Comparison of ENCODE assay signal across 11 mouse cellular contexts in the genomic region with DNA sequence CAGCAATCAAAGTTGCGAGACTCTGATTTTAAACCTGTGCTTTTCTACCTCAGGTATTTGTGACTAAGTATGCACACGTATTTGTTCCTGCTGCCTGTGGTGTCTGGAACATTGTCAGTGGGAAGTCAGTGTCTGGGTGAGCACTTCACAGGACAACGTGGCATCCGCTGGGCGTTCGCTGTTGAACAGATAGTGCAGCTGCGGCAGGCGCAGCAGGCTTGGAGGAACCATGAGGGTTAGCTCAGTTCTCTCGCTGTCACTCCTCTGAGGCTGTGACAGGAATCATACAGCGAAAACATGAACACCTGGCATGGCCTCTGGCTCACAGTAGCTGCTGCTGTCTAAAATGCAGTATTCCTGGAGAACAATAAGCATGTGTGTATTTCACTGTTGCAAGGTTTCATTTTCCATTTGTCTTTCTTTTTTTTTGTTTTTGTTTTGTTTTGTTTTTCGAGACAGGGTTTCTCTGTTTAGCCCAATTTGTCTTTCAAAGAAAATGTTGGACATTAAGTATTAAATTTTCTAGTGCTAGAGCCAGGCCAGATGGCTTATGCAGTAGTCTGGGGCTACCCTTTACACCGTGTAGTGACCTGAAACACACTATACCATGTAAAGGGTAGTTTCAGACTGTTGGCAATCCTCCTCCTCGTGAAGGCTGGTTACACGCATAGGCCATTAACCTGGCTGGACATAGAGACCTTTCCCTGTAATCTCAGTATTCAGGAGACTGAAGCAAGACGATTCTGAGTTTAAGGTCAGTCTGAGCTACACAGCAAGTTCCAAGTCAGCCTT. TPM values are rescaled to one million over a fixed set of nuclear protein-coding genes. Genes with fewer than 3 reads are reported as not detected.
A peak's percentile ranks its signal among the peaks of the same experiment; 100 is the strongest.
DNase-seq lines count a peak whose midpoint lies in the region; ATAC-seq lines count a peak whose summit lies in the region.
"Had no signal": no experiment of that assay in that cellular context is flagged by ENCODE, and none has a peak within 500 bp of the region (broad histone marks: within the 10 kb centered on the region; RNA-seq: fewer than 3 reads in every experiment).

No protein-coding gene starts in this region.

- no peaks in the 10 kb centered on the region for H3K9me3 ChIP-seq in midbrain, embryonic 11.5 days (ENCODE audit: control insufficient read depth, low read length)
- no peaks in the 10 kb centered on the region for H3K9me3 ChIP-seq in midbrain, embryonic 16.5 days (replicated peaks; ENCODE audit: control insufficient read depth, low read length, poor library complexity, severe bottlenecking)
- no peaks in the 10 kb centered on the region for H3K9me3 ChIP-seq in hindbrain, embryonic 12.5 days (replicated peaks)

- H3K4me1 ChIP-seq in midbrain, embryonic 11.5 days (ENCODE audit: control insufficient read depth, insufficient read depth, low read length) = peaks cover 6% of the 10 kb centered on the region; the same call in 1 of the 2 replicates
- no peaks in the 10 kb centered on the region for H3K4me1 ChIP-seq in midbrain, embryonic 16.5 days (ENCODE audit: control insufficient read depth, insufficient read depth, low read length)
- peaks cover 14% of the 10 kb centered on the region for H3K4me1 ChIP-seq in hindbrain, embryonic 12.5 days

- no peak overlapping the region for H3K9ac ChIP-seq in midbrain, embryonic 11.5 days (ENCODE audit: low read length)
- H3K9ac ChIP-seq in midbrain, embryonic 16.5 days (ENCODE audit: low read depth, low read length) = no peak overlapping the region
- no peak overlapping the region for H3K9ac ChIP-seq in hindbrain, embryonic 12.5 days

- WGBS in midbrain, embryonic 11.5 days = 88% methylated on average over 15 of the region's 15 CpGs
- WGBS in midbrain, embryonic 16.5 days = 80% methylated on average over 15 of the region's 15 CpGs
- WGBS in hindbrain, embryonic 12.5 days = 79% methylated on average over 15 of the region's 15 CpGs

- H3K27me3 ChIP-seq in midbrain, embryonic 11.5 days (ENCODE audit: control insufficient read depth, insufficient read depth, low read length) = no peaks in the 10 kb centered on the region
- no peaks in the 10 kb centered on the region for H3K27me3 ChIP-seq in midbrain, embryonic 16.5 days (ENCODE audit: control insufficient read depth, insufficient read depth, low read depth, low read length)
- H3K27me3 ChIP-seq in hindbrain, embryonic 12.5 days = no peaks in the 10 kb centered on the region

- peaks cover 2% of the 10 kb centered on the region; the same call in 1 of the 2 replicates for H3K36me3 ChIP-seq in midbrain, embryonic 11.5 days (ENCODE audit: control insufficient read depth, insufficient read depth, low read length)
- H3K36me3 ChIP-seq in midbrain, embryonic 16.5 days (ENCODE audit: control insufficient read depth, insufficient read depth, low read length) = no peaks in the 10 kb centered on the region
- no peaks in the 10 kb centered on the region for H3K36me3 ChIP-seq in hindbrain, embryonic 12.5 days

- H3K4me2 ChIP-seq in midbrain, embryonic 11.5 days = no peak overlapping the region
- H3K4me2 ChIP-seq in midbrain, embryonic 16.5 days (ENCODE audit: low read length) = no peak overlapping the region
- no peak overlapping the region for H3K4me2 ChIP-seq in hindbrain, embryonic 12.5 days (replicated peaks)

- no peak for ATAC-seq in midbrain, embryonic 11.5 days (ENCODE audit: low FRiP score)
- no peak for ATAC-seq in midbrain, embryonic 16.5 days
- no peak for ATAC-seq in hindbrain, embryonic 12.5 days (ENCODE audit: low FRiP score)

- H3K27ac ChIP-seq in midbrain, embryonic 11.5 days (ENCODE audit: low read depth, low read length) = peak overlapping the region; percentile 41; the same call in 1 of the 2 replicates
- H3K27ac ChIP-seq in midbrain, embryonic 16.5 days (ENCODE audit: low read length) = no peak overlapping the region
- peak overlapping the region; percentile 48 for H3K27ac ChIP-seq in hindbrain, embryonic 12.5 days

- DNase-seq in heart, adult 11 months = peak; percentile 89
- no peak for DNase-seq in heart, postnatal 4 days
- no peak for DNase-seq in midbrain, embryonic 11.5 days (ENCODE audit: low spot score, missing footprints)
- peak; percentile 82 for DNase-seq in thymus, postnatal 0 days (ENCODE audit: low spot score)
- no peak for DNase-seq in left cerebral cortex, adult 8-10 months (ENCODE audit: low spot score in 2 of 2)
- DNase-seq in right cerebral cortex, adult 2 months (ENCODE audit: low spot score in 2 of 2) = no peak
- DNase-seq: cerebellum, adult 8-10 months; gastrocnemius, postnatal 36 days; lung, postnatal 14 days had no signal

- no peak overlapping the region for H3K4me3 ChIP-seq in midbrain, embryonic 11.5 days (ENCODE audit: low read depth, low read length)
- H3K4me3 ChIP-seq in midbrain, embryonic 16.5 days (ENCODE audit: low read depth, low read length) = no peak overlapping the region
- H3K4me3 ChIP-seq in hindbrain, embryonic 12.5 days = no peak overlapping the region

RNA-seq across cellular contexts. Expression of a gene that starts 20.2 kb away (rescaled TPM):
- total RNA-seq in heart, postnatal 4 days (2021) = 10 to 100 TPM; 62.0 to 67.2 TPM
- polyA plus RNA-seq in midbrain, embryonic 11.5 days (2014; fragmentation: Nextera tagmentation; extraction: Ambion mirVana) = 140 and 153 TPM in 2 replicates
- polyA plus RNA-seq in midbrain, embryonic 16.5 days (2015; fragmentation: Nextera tagmentation; extraction: Ambion mirVana) = 14.5 and 15.3 TPM in 2 replicates
- polyA plus RNA-seq in hindbrain, embryonic 12.5 days (2016; fragmentation: Nextera tagmentation; extraction: Ambion mirVana) = 80.1 and 84.2 TPM in 2 replicates
- 114 and 125 TPM in 2 replicates for polyA plus RNA-seq in thymus, postnatal 0 days (2015; fragmentation: Nextera tagmentation; extraction: Ambion mirVana)
- 10 to 100 TPM; 11.6 to 12.5 (median 11.7) TPM for total RNA-seq in left cerebral cortex, adult 8-10 months (2022)

RNA-seq across cellular contexts. Expression of a gene that starts 52.8 kb away (rescaled TPM):
- 10 to 100 TPM; 20.8 to 23.5 TPM for total RNA-seq in heart, postnatal 4 days (2021)
- polyA plus RNA-seq in midbrain, embryonic 11.5 days (2014; fragmentation: Nextera tagmentation; extraction: Ambion mirVana) = 42.4 and 47.0 TPM in 2 replicates
- 41.8 and 43.9 TPM in 2 replicates for polyA plus RNA-seq in midbrain, embryonic 16.5 days (2015; fragmentation: Nextera tagmentation; extraction: Ambion mirVana)
- polyA plus RNA-seq in hindbrain, embryonic 12.5 days (2016; fragmentation: Nextera tagmentation; extraction: Ambion mirVana) = 45.5 and 47.2 TPM in 2 replicates
- polyA plus RNA-seq in thymus, postnatal 0 days (2015; fragmentation: Nextera tagmentation; extraction: Ambion mirVana) = 60.0 and 60.6 TPM in 2 replicates
- total RNA-seq in left cerebral cortex, adult 8-10 months (2022) = 10 to 100 TPM; 31.2 to 35.3 (median 35.1) TPM

Comparison
In these comparisons a context has a peak if more than half of its experiments do, and no peak if none do; other contexts are left out.
1. DNase-seq: peak in heart, adult 11 months (single experiment) and thymus, postnatal 0 days (single experiment); none in heart, postnatal 4 days (single experiment), midbrain, embryonic 11.5 days (single experiment), left cerebral cortex, adult 8-10 months (0 of 2) and right cerebral cortex, adult 2 months (0 of 2).